Mouse (Mus musculus) cerebellum, adult 2 months (tissue): Measurements from ENCODE around the gene Tpm4. TPM values are rescaled to one million over a fixed set of nuclear protein-coding genes. Genes with fewer than 3 reads are reported as not detected.

Experiments
- DNase-seq, 2 experiments: peaks; one replicate each; pipeline ENCODE4 v3.0.0; 2021
- H3K27ac ChIP-seq: fragments of 200-500 bp; 2 replicates; pipeline ENCODE4 v1.5.1; 2012; ENCODE audit warnings: low read length, control low read depth, inconsistent platforms; ENCODE audit not compliant: insufficient read depth
- H3K27me3 ChIP-seq: fragments of 200-500 bp; 2 replicates; pipeline ENCODE4 v1.6.1; 2012; ENCODE audit warnings: inconsistent platforms, mild to moderate bottlenecking, low read length, moderate library complexity; ENCODE audit not compliant: control insufficient read depth, insufficient read depth
- H3K4me1 ChIP-seq: fragments of 200-500 bp; 2 replicates; pipeline ENCODE4 v1.6.1; 2011; ENCODE audit warnings: low read length; ENCODE audit not compliant: control insufficient read depth, insufficient read depth
- H3K4me3 ChIP-seq: fragments of 200-500 bp; replicated peaks from 2 replicates; pipeline ENCODE3; 2011; ENCODE audit warnings: mild to moderate bottlenecking, low read depth, low read length, control low read depth; ENCODE audit not compliant: insufficient read depth
- CTCF ChIP-seq: fragments of 200-500 bp; IDR thresholded peaks from 2 replicates; pipeline ENCODE4 v1.5.1; 2011; ENCODE audit warnings: low read depth, mild to moderate bottlenecking, control low read depth, low read length, moderate library complexity, borderline replicate concordance; ENCODE audit not compliant: insufficient read depth
- POLR2A ChIP-seq: fragments of 200-500 bp; IDR thresholded peaks from 2 replicates; pipeline ENCODE4 v1.6.1; 2011; ENCODE audit warnings: low read length, control low read depth, borderline replicate concordance; ENCODE audit not compliant: insufficient read depth
- WGBS: fragments of 180-500 bp; shearing (Covaris S2); methylation state at CpG from one replicate; pipeline ENCODE4 v1.1.7; 2018; 5-methylcytosine and 5-hydroxymethylcytosine counted together
- polyA plus RNA-seq: library from polyadenylated mRNA; depleted of rRNA; stranded (reverse); fragments of >200 nt; gene quantifications from 2 replicates; pipeline ENCODE4 v1.2.3, GENCODE M21; 2012; rRNA removed

Tpm4 gene
- polyA plus RNA-seq, 1 experiment, result 43.5 TPM

DNA sequence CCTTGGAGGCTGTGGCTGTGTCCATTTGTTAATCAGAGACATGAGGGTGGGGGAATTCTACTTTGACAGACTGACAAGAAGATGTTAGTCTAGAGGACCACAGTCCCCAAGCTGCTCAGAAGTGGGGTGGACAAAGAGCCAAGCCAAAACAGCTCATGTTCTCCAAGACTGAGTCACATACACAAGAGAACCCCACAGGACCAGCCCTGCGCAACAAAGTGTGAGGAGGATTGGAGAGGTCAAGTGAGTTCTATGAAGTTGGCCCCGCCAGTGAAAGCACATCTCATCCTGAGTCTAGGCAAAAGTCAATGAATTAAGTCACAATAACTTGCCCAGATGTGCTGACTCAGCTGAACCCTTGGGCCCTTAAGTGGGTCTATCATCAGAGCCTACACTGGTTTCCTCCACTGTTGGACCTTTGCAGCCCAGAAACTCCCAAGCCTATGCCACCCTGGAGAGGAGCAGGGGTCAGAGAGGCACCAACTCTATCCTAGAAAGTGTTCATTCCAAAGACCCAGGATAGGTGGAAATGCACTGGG is 53.1 kb downstream of the Tpm4 start:
- Histone ChIP-seq H3K4me1 (no peaks in the 10 kb centered on the region), H3K27ac (no peak overlapping the region), H3K4me3 (no peak overlapping the region), H3K27me3 (no peaks in the 10 kb centered on the region)
- DNase-seq, result no peak
- WGBS, result 81% methylated on average over 2 of the region's 2 CpGs
- TF ChIP-seq CTCF (no peak), POLR2A (no peak)

- H3K27ac ChIP-seq, result no peak within 1 kb of the TSS
- DNase-seq, result no peak
- TF ChIP-seq POLR2A (no peak), CTCF (no peak)
- H3K4me1 ChIP-seq, result no peaks in the 10 kb centered on the region
- 53% methylated on average over 12 of the region's 12 CpGs for WGBS
- H3K27me3 ChIP-seq, result no peaks in the 10 kb centered on the region
- H3K4me3 ChIP-seq, result no peak within 1 kb of the TSS
Observed at GRCm38 (mm10) chr8:72189417-72190214, 54.8 kb downstream of the Tpm4 start, which contains the start of gene Hsh2d. Hsh2d (plus strand) TSS chr8:72189638.

DNA sequence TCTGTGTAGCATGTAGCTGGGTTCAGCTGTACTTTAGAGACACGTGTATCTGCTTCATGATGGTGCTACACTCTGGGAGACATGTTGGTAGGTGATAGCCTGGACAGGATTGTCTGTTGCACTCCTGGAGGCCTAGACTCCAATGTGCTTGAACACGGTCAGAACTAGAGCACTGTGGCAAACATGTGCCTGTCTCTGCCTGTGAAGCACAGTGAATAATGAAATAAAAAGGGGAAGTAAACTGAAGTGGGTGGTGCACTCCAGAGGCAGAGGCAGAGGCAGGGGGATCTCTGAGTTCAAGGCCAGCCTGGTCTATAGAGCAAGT is 55.4 kb downstream of the Tpm4 start:
- no peaks in the 10 kb centered on the region for H3K27me3 ChIP-seq
- DNase-seq, result no peak
- TF ChIP-seq POLR2A, result no peak
- no peak for TF ChIP-seq CTCF
- H3K4me1 ChIP-seq, result no peaks in the 10 kb centered on the region
- H3K4me3 ChIP-seq, result no peak overlapping the region
- H3K27ac ChIP-seq, result no peak overlapping the region
- 71% methylated on average over 2 of the region's 2 CpGs for WGBS

DNA sequence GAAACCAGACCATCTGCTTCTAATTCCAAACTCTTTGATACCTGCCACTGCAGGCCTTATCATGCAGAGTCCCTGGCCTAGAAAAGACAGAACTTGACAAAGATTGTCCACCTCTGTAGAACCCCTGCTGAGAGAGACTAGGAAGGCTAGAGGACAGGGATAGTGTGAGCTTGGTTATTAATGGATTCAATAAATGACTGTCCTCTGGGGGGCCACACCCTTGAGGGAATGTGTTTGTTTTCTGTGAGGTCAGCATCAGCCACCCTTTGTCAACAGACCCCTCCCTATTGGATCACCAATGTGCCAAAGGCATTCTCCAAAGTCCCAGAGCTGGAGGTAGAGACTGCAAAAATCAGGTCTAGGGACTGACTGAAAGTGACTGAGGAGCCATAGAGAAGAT is 57.3 kb downstream of the Tpm4 start:
- Histone ChIP-seq H3K4me3 (no peak overlapping the region), H3K27me3 (no peaks in the 10 kb centered on the region), H3K27ac (no peak overlapping the region), H3K4me1 (no peaks in the 10 kb centered on the region)
- TF ChIP-seq POLR2A (no peak), CTCF (no peak)
- no peak for DNase-seq

DNA sequence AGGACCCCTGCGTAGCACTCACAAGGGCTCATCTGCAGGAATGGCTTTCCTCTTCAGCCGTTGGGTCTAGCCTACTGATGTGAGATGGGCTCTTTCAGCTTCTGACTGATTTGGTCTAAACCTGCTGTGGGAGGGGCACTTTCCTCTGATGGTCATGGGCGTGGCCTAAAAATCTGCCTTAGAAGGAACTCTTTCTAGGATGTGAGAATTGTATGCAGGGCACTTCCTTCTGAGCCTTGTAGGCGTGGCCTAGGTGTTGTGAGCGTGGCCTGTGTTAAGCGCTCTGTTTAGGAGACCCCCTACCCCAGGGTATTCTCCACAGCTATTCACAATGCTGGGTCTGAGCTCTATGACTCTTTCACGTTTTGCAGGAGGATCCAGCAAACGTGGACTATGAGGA is 63.2 kb downstream of the Tpm4 start:
- WGBS, result 64% methylated on average over 8 of the region's 8 CpGs
- Histone ChIP-seq H3K4me1 (no peaks in the 10 kb centered on the region), H3K27ac (no peak overlapping the region), H3K27me3 (no peaks in the 10 kb centered on the region), H3K4me3 (no peak overlapping the region)
- no peak for TF ChIP-seq POLR2A
- no peak for TF ChIP-seq CTCF
- no peak for DNase-seq

Other genes with a start within 250 kb of the Tpm4 start
- 8.0 and 9.0 TPM in 2 replicates for gene Zfp882, start 226.4 kb upstream of the Tpm4 start, polyA plus RNA-seq
- gene Zfp617, start 226.3 kb upstream of the Tpm4 start, polyA plus RNA-seq, result 20.8 and 21.8 TPM in 2 replicates
- gene Zfp961, start 183.9 kb upstream of the Tpm4 start, polyA plus RNA-seq, result 20.6 and 24.0 TPM in 2 replicates
- gene Cyp4f18, start 125.3 kb upstream of the Tpm4 start, polyA plus RNA-seq, result 0.18 and 0.24 TPM in 2 replicates
- 0.10 TPM in 1 of 2 replicates, not detected in the other for gene Olfr372, start 93.8 kb upstream of the Tpm4 start, polyA plus RNA-seq
- not detected in 2 replicates for gene Olfr373, start 51.8 kb upstream of the Tpm4 start, polyA plus RNA-seq
- not detected in 2 replicates for gene Olfr374, start 27.9 kb upstream of the Tpm4 start, polyA plus RNA-seq
- gene Rab8a, start 26.2 kb downstream of the Tpm4 start, polyA plus RNA-seq, result 67.6 and 68.7 TPM in 2 replicates
- 0.11 TPM in 1 of 2 replicates, not detected in the other for gene Hsh2d, start 54.7 kb downstream of the Tpm4 start, polyA plus RNA-seq
- not detected in 2 replicates for gene Cib3, start 77.9 kb downstream of the Tpm4 start, polyA plus RNA-seq
- gene Gm11034, start 78.7 kb downstream of the Tpm4 start, polyA plus RNA-seq, result not detected in 2 replicates
- 71.2 and 78.5 TPM in 2 replicates for gene Fam32a, start 84.8 kb downstream of the Tpm4 start, polyA plus RNA-seq
- 109 and 112 TPM in 2 replicates for gene Ap1m1, start 105.0 kb downstream of the Tpm4 start, polyA plus RNA-seq
- 3.9 TPM in 2 replicates for gene Gm10282, start 170.3 kb downstream of the Tpm4 start, polyA plus RNA-seq
- gene Klf2, start 184.1 kb downstream of the Tpm4 start, polyA plus RNA-seq, result 6.3 and 7.1 TPM in 2 replicates